Mouse (Mus musculus): ENCODE measurements around the gene Eloa.

GRCm38 (mm10) chr4:136053247-136053596 is 31.7 kb upstream of the Eloa start, which contains the start of gene Rpl11:
- TF ChIP-seq POLR2A (IDR thresholded peaks at IDR 0.05; ENCODE audit: borderline replicate concordance, low read depth, low read length) (peak; percentile 71; the same call in 1 of the 2 replicates), CTCF (IDR thresholded peaks at IDR 0.05; ENCODE audit: low read depth, low read length) (peak; percentile 56)

All from bone marrow macrophage, adult 2 months (primary cell).